Mouse (Mus musculus) neural tube, embryonic 11.5 days (tissue): ENCODE data around the gene Fahd1. TPM values are rescaled to one million over a fixed set of nuclear protein-coding genes. Genes with fewer than 3 reads are reported as not detected.

Source experiments
- ATAC-seq: fragments of 200-750 bp; cut with Nextera tagmentation; 2 replicates; pipeline ENCODE4 v1.8.0; 2017; ENCODE audit warnings: moderate number of reproducible peaks, mild to moderate bottlenecking, moderate TSS enrichment, moderate library complexity; ENCODE audit not compliant: insufficient read depth, low FRiP score, low TSS enrichment
- DNase-seq: peaks from one replicate; pipeline ENCODE4 v3.0.0-alpha.2; 2015; ENCODE audit warnings: low spot score
- H3K27ac ChIP-seq: fragments of 300-500 bp; sonication (generic); 2 replicates; pipeline ENCODE4 v1.5.1; 2014; ENCODE audit warnings: low read depth, mild to moderate bottlenecking, low read length
- H3K27me3 ChIP-seq: fragments of 300-500 bp; sonication (generic); 2 replicates; pipeline ENCODE4 v1.6.1; 2014; ENCODE audit warnings: mild to moderate bottlenecking, low read length, mixed read lengths; ENCODE audit not compliant: control insufficient read depth, insufficient read depth
- H3K36me3 ChIP-seq: fragments of 300-500 bp; sonication (generic); 2 replicates; pipeline ENCODE4 v1.6.1; 2014; ENCODE audit warnings: mild to moderate bottlenecking, low read length, moderate library complexity, mixed read lengths; ENCODE audit not compliant: control insufficient read depth, insufficient read depth
- H3K4me1 ChIP-seq: fragments of 300-500 bp; sonication (generic); 2 replicates; pipeline ENCODE4 v1.6.1; 2014; ENCODE audit warnings: low read length, mixed read lengths; ENCODE audit not compliant: control insufficient read depth, insufficient read depth
- H3K4me2 ChIP-seq: fragments of 300-500 bp; sonication (generic); 2 replicates; pipeline ENCODE4 v1.6.1; 2014; ENCODE audit warnings: low read depth, mild to moderate bottlenecking, moderate library complexity
- H3K4me3 ChIP-seq: fragments of 300-500 bp; sonication (generic); 2 replicates; pipeline ENCODE4 v1.5.1; 2014; ENCODE audit warnings: low read depth, low read length
- H3K9ac ChIP-seq: fragments of 300-500 bp; sonication (generic); 2 replicates; pipeline ENCODE4 v1.6.1; 2014; ENCODE audit warnings: mild to moderate bottlenecking, low read length
- H3K9me3 ChIP-seq: fragments of 300-500 bp; sonication (generic); 2 replicates; pipeline ENCODE4 v1.6.1; 2016; ENCODE audit warnings: low read length; ENCODE audit not compliant: control insufficient read depth
- WGBS: fragments of 180-500 bp; shearing (Covaris S2); extraction: QIAGEN DNeasy Blood & Tissue Kit; methylation state at CpG from one replicate; pipeline ENCODE4 v1.1.7; 2014; 5-methylcytosine and 5-hydroxymethylcytosine counted together
- polyA plus RNA-seq: library from polyadenylated mRNA; unstranded; fragments of >200 nt; fragmentation: Nextera tagmentation; extraction: Ambion mirVana; gene quantifications from 2 replicates; pipeline ENCODE4 v1.2.1, GENCODE M21; 2014

The Fahd1 gene
- polyA plus RNA-seq, 1 experiment from 2014 or later = 19.0 TPM

GRCm38 (mm10) chr17:24894061-24894994 lies 44.2 kb upstream of the Fahd1 start:
- WGBS = 11% methylated on average over 31 of the region's 31 CpGs
- Histone ChIP-seq H3K4me2 (peak overlapping the region; percentile 99), H3K4me3 (peak overlapping the region; percentile 88), H3K27ac (peak overlapping the region; percentile 67), H3K9ac (peak overlapping the region; percentile 87), H3K4me1 (peaks cover 24% of the 10 kb centered on the region), H3K9me3 (no peaks in the 10 kb centered on the region), H3K27me3 (no peaks in the 10 kb centered on the region), H3K36me3 (peaks cover 21% of the 10 kb centered on the region)
- ATAC-seq = 0 out of 2 replicates have a peak, but pooled peaks have one; percentile 6
- DNase-seq = no peak

DNA sequence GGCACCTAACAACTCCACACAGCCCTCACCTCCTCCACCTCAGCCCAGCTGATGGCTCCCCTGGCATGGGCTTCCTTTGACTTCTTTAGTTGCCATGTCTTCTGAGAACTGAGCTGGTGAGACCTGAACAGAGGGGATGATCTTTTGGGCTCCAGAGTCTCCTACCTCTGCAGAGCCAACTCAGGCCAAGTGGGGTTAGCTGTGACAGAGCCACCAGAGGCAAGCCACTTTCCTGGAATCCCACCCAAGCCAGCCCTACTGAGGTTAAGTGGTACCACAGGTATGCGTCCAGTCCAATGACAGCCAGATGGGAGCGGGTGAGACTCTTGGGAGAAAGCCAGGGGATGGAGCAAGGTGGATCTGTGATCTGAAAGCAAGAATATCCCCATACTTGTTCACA lies 43.1 kb upstream of the Fahd1 start:
- ATAC-seq (no peak), DNase-seq (no peak)
- Histone ChIP-seq H3K9me3 (no peaks in the 10 kb centered on the region), H3K4me2 (no peak overlapping the region), H3K36me3 (peaks cover 14% of the 10 kb centered on the region), H3K27ac (no peak overlapping the region), H3K4me3 (no peak overlapping the region), H3K9ac (no peak overlapping the region), H3K4me1 (peaks cover 24% of the 10 kb centered on the region), H3K27me3 (no peaks in the 10 kb centered on the region)
- 93% methylated on average over 2 of the region's 2 CpGs for WGBS

DNA sequence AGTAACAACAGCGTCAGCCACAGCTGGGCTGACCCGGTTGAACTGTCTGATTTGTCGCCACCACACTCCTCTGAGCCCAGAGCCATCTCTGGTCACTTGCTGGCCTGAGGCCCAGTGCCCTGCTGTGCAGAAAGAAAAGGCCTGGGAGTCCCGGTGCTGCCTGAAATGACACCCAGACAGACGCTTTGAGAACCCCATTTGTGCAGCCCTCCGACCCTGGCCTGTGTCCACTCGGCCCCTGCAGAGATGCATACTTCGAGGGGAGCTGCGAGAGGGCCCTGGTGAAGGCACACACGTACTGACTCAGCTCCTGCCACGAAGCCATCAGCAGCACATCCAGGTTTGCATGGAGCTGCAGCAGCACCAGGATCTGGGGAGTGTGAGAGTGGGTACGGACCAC lies 42.6 kb upstream of the Fahd1 start:
- no peak for ATAC-seq
- no peak for DNase-seq
- no peaks in the 10 kb centered on the region for H3K9me3 ChIP-seq
- no peak overlapping the region for H3K27ac ChIP-seq
- peaks cover 12% of the 10 kb centered on the region for H3K36me3 ChIP-seq
- no peaks in the 10 kb centered on the region for H3K27me3 ChIP-seq
- H3K9ac ChIP-seq = no peak overlapping the region
- H3K4me2 ChIP-seq = no peak overlapping the region
- 93% methylated on average over 12 of the region's 12 CpGs for WGBS
- H3K4me1 ChIP-seq = peaks cover 25% of the 10 kb centered on the region
- no peak overlapping the region for H3K4me3 ChIP-seq

- peaks cover 22% of the 10 kb centered on the region for H3K4me1 ChIP-seq
- WGBS = 94% methylated on average over 12 of the region's 13 CpGs
These were observed 41.2 kb upstream of the Fahd1 start for GRCm38 (mm10) chr17:24891321-24891720.

GRCm38 (mm10) chr17:24890151-24891092 lies 40.3 kb upstream of the Fahd1 start:
- Histone ChIP-seq H3K27ac (no peak overlapping the region), H3K4me3 (no peak overlapping the region; the same call in 1 of the 2 replicates), H3K4me2 (no peak overlapping the region), H3K36me3 (peaks cover 10% of the 10 kb centered on the region), H3K27me3 (no peaks in the 10 kb centered on the region), H3K9ac (no peak overlapping the region), H3K4me1 (peaks cover 18% of the 10 kb centered on the region), H3K9me3 (no peaks in the 10 kb centered on the region)
- DNase-seq (no peak), ATAC-seq (no peak)
- 88% methylated on average over 19 of the region's 19 CpGs for WGBS

More at GRCm38 (mm10) chr17:24891321-24891720, 41.2 kb upstream of the Fahd1 start:
- Histone ChIP-seq H3K27ac (no peak overlapping the region), H3K27me3 (no peaks in the 10 kb centered on the region), H3K9me3 (no peaks in the 10 kb centered on the region), H3K9ac (no peak overlapping the region), H3K36me3 (peaks cover 10% of the 10 kb centered on the region), H3K4me2 (no peak overlapping the region), H3K4me3 (no peak overlapping the region)
- DNase-seq (no peak), ATAC-seq (no peak)

GRCm38 (mm10) chr17:24888862-24889261 lies 38.7 kb upstream of the Fahd1 start:
- ATAC-seq = no peak
- Histone ChIP-seq H3K4me3 (no peak overlapping the region), H3K36me3 (peaks cover 10% of the 10 kb centered on the region)

GRCm38 (mm10) chr17:24887291-24888080 lies 37.3 kb upstream of the Fahd1 start:
- Histone ChIP-seq H3K4me1 (peaks cover 14% of the 10 kb centered on the region), H3K4me2 (peak overlapping the region; percentile 92), H3K4me3 (peak overlapping the region; percentile 88), H3K9me3 (no peaks in the 10 kb centered on the region), H3K27ac (0 out of 2 replicates have a peak overlapping the region, but pooled peaks have one; percentile 34), H3K27me3 (no peaks in the 10 kb centered on the region), H3K36me3 (peaks cover 12% of the 10 kb centered on the region), H3K9ac (peak overlapping the region; percentile 87)
- WGBS = 73% methylated on average over 18 of the region's 18 CpGs
- ATAC-seq (no peak), DNase-seq (no peak)

More at GRCm38 (mm10) chr17:24888862-24889261, 38.7 kb upstream of the Fahd1 start:
- peaks cover 15% of the 10 kb centered on the region for H3K4me1 ChIP-seq
- H3K27ac ChIP-seq = no peak overlapping the region
- H3K4me2 ChIP-seq = no peak overlapping the region
- no peak overlapping the region for H3K9ac ChIP-seq
- DNase-seq = no peak
- 92% methylated on average over 3 of the region's 3 CpGs for WGBS
- no peaks in the 10 kb centered on the region for H3K27me3 ChIP-seq
- H3K9me3 ChIP-seq = no peaks in the 10 kb centered on the region

- no peaks in the 10 kb centered on the region for H3K27me3 ChIP-seq
- H3K4me3 ChIP-seq = peak overlapping the region; percentile 88
- H3K4me2 ChIP-seq = peak overlapping the region; percentile 92
- no peaks in the 10 kb centered on the region for H3K9me3 ChIP-seq
- H3K27ac ChIP-seq = 0 out of 2 replicates have a peak overlapping the region, but pooled peaks have one; percentile 34
- H3K36me3 ChIP-seq = peaks cover 12% of the 10 kb centered on the region
- DNase-seq (no peak), ATAC-seq (peak; percentile 29)
- H3K9ac ChIP-seq = peak overlapping the region; percentile 87
- 1% methylated on average over 18 of the region's 18 CpGs for WGBS
- H3K4me1 ChIP-seq = peaks cover 14% of the 10 kb centered on the region
These were observed 36.7 kb upstream of the Fahd1 start for GRCm38 (mm10) chr17:24886932-24887271.
